Mouse (Mus musculus): Measurements from ENCODE around the gene Trim10. TPM values are rescaled to one million over a fixed set of nuclear protein-coding genes. Genes with fewer than 3 reads are reported as not detected.

The Trim10 gene
- polyA plus RNA-seq, 1 experiment from 2014 or later: 5.9 TPM

DNA sequence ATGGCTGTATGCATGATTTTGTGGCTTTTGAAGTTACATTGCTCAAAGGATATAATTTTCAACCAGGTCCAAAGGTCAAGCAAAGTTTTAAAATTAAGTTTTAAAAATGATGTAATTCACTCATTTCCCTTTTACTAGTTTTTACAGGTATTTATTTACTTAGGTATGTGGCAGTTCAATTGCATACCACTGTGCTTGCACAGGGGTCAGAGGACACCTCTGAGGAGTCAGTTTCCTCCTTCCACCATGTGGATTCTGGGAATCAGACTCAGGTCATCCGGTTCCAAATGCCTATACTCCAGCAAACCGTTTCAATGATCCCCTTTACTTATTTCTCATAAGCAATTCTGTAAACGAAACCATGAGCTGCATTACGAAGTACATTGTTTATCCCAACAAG is 53.3 kb downstream of the Trim10 start:
- Histone ChIP-seq H3K4me2 (ENCODE audit: low read depth, low read length) (no peak overlapping the region), H3K9ac (replicated peaks; ENCODE audit: low read length) (no peak overlapping the region), H3K27ac (replicated peaks; ENCODE audit: low read depth, low read length) (no peak overlapping the region), H3K9me3 (replicated peaks; ENCODE audit: control insufficient read depth, low read length) (no peaks in the 10 kb centered on the region), H3K27me3 (ENCODE audit: control insufficient read depth, insufficient read depth, low read length) (no peaks in the 10 kb centered on the region), H3K36me3 (replicated peaks; ENCODE audit: control insufficient read depth, insufficient read depth, low read depth, low read length) (no peaks in the 10 kb centered on the region), H3K4me1 (ENCODE audit: control insufficient read depth, insufficient read depth, low read length) (no peaks in the 10 kb centered on the region), H3K4me3 (ENCODE audit: low read depth, low read length) (no peak overlapping the region)
- DNase-seq (ENCODE audit: low spot score) (no peak), ATAC-seq (replicated peaks; ENCODE audit: insufficient number of reproducible peaks, low FRiP score, low TSS enrichment, low read depth) (no peak)
- 77% methylated on average over 4 of the region's 4 CpGs for WGBS

DNA sequence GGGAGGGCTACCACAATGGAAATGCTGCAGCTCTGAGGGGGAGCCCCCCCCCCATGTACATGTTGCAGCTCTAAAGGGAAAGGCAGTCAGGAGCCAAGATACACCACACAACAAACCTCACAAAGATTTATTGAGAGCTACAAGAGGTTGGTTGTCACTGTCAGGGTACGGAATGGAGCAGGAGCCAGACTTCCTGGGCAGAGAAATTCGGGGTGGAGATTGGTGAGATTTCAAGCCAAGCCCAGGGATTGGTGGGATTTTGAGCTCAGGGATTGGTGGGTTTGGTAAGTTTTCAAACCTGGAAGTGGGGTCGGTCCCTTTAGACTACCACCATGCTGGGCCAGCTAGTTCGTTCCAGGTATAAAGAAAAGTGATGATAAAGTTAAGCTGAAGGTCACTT is 54.1 kb downstream of the Trim10 start:
- no peak overlapping the region for H3K4me2 ChIP-seq (ENCODE audit: low read depth, low read length)
- no peak for ATAC-seq (replicated peaks; ENCODE audit: insufficient number of reproducible peaks, low FRiP score, low TSS enrichment, low read depth)
- no peak overlapping the region for H3K4me3 ChIP-seq (ENCODE audit: low read depth, low read length)
- no peak overlapping the region for H3K27ac ChIP-seq (replicated peaks; ENCODE audit: low read depth, low read length)
- WGBS: 67% methylated on average over 4 of the region's 4 CpGs
- no peak overlapping the region for H3K9ac ChIP-seq (replicated peaks; ENCODE audit: low read length)
- H3K4me1 ChIP-seq (ENCODE audit: control insufficient read depth, insufficient read depth, low read length): no peaks in the 10 kb centered on the region
- H3K27me3 ChIP-seq (ENCODE audit: control insufficient read depth, insufficient read depth, low read length): no peaks in the 10 kb centered on the region
- H3K36me3 ChIP-seq (replicated peaks; ENCODE audit: control insufficient read depth, insufficient read depth, low read depth, low read length): no peaks in the 10 kb centered on the region
- DNase-seq (ENCODE audit: low spot score): no peak
- H3K9me3 ChIP-seq (replicated peaks; ENCODE audit: control insufficient read depth, low read length): no peaks in the 10 kb centered on the region

Other genes starting within 250 kb of the Trim10 start
- not detected in 2 replicates for gene H2-M9, start 226.9 kb upstream of the Trim10 start, polyA plus RNA-seq (2014; fragmentation: Nextera tagmentation; extraction: Ambion mirVana)
- gene H2-M1, start 197.4 kb upstream of the Trim10 start, polyA plus RNA-seq (2014; fragmentation: Nextera tagmentation; extraction: Ambion mirVana): not detected in 2 replicates
- not detected in 2 replicates for gene H2-M10.5, start 96.7 kb upstream of the Trim10 start, polyA plus RNA-seq (2014; fragmentation: Nextera tagmentation; extraction: Ambion mirVana)
- not detected in 2 replicates for gene H2-M10.6, start 57.4 kb upstream of the Trim10 start, polyA plus RNA-seq (2014; fragmentation: Nextera tagmentation; extraction: Ambion mirVana)
- gene Trim26, start 32.4 kb upstream of the Trim10 start, polyA plus RNA-seq (2014; fragmentation: Nextera tagmentation; extraction: Ambion mirVana): 36.0 and 38.2 TPM in 2 replicates
- 0.25 and 0.39 TPM in 2 replicates for gene Trim15, start 2.4 kb upstream of the Trim10 start, polyA plus RNA-seq (2014; fragmentation: Nextera tagmentation; extraction: Ambion mirVana)
- not detected in 2 replicates for gene Trim40, start 20.5 kb downstream of the Trim10 start, polyA plus RNA-seq (2014; fragmentation: Nextera tagmentation; extraction: Ambion mirVana)
- gene Trim31, start 28.5 kb downstream of the Trim10 start, polyA plus RNA-seq (2014; fragmentation: Nextera tagmentation; extraction: Ambion mirVana): not detected in 2 replicates
- 0.13 TPM in 1 of 2 replicates, not detected in the other for gene Rnf39, start 73.3 kb downstream of the Trim10 start, polyA plus RNA-seq (2014; fragmentation: Nextera tagmentation; extraction: Ambion mirVana)
- 136 and 152 TPM in 2 replicates for gene Ppp1r11, start 82.2 kb downstream of the Trim10 start, polyA plus RNA-seq (2014; fragmentation: Nextera tagmentation; extraction: Ambion mirVana)
- gene Znrd1, start 89.0 kb downstream of the Trim10 start, polyA plus RNA-seq (2014; fragmentation: Nextera tagmentation; extraction: Ambion mirVana): 96.7 and 104 TPM in 2 replicates
- 8.0 and 9.3 TPM in 2 replicates for gene Znrd1as, start 89.0 kb downstream of the Trim10 start, polyA plus RNA-seq (2014; fragmentation: Nextera tagmentation; extraction: Ambion mirVana)
- not detected in 2 replicates for gene 2410137M14Rik, start 111.7 kb downstream of the Trim10 start, polyA plus RNA-seq (2014; fragmentation: Nextera tagmentation; extraction: Ambion mirVana)
- gene H2-M5, start 120.0 kb downstream of the Trim10 start, polyA plus RNA-seq (2014; fragmentation: Nextera tagmentation; extraction: Ambion mirVana): 0.39 and 0.45 TPM in 2 replicates
- 102 and 110 TPM in 2 replicates for gene Zfp57, start 131.6 kb downstream of the Trim10 start, polyA plus RNA-seq (2014; fragmentation: Nextera tagmentation; extraction: Ambion mirVana)
- gene Mog, start 153.8 kb downstream of the Trim10 start, polyA plus RNA-seq (2014; fragmentation: Nextera tagmentation; extraction: Ambion mirVana): 0.20 TPM in 1 of 2 replicates, not detected in the other
- gene Gabbr1, start 176.4 kb downstream of the Trim10 start, polyA plus RNA-seq (2014; fragmentation: Nextera tagmentation; extraction: Ambion mirVana): 6.1 and 8.9 TPM in 2 replicates
- gene Olfr90, start 218.9 kb downstream of the Trim10 start, polyA plus RNA-seq (2014; fragmentation: Nextera tagmentation; extraction: Ambion mirVana): not detected in 2 replicates
- gene Olfr91, start 228.7 kb downstream of the Trim10 start, polyA plus RNA-seq (2014; fragmentation: Nextera tagmentation; extraction: Ambion mirVana): not detected in 2 replicates

Data from embryonic facial prominence, embryonic 11.5 days (tissue).